Mouse (Mus musculus): Measurements from ENCODE around the gene Glp1r. TPM values are rescaled to one million over a fixed set of nuclear protein-coding genes. Genes with fewer than 3 reads are reported as not detected.

Glp1r gene
- total RNA-seq, 2 experiments from 2014 or later, result not detected

DNA sequence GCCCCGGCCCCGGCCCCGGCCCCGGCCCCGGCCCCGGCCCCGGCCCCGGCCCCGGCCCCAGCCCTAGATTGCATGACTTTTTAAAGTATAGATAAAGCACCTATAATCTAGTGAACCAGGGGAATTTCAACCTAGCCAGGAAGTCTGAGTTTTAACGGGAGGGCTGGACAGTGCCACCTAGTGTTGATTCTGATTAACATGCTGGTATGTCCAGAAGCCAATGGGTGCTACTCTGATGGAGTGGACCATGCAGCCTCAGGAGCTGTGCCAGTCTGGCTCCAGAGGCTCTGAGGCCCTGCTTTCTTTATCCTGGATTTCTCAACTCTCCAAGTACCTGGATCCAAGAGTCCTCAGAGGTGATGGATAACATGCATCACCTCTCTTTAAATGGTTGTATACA is 88.6 kb downstream of the Glp1r start:
- no peak; the same call in 1 of the 2 replicates for ATAC-seq (replicated peaks; ENCODE audit: low FRiP score, low TSS enrichment, poor library complexity, severe bottlenecking)

Other genes starting within 250 kb of the Glp1r start
- not detected in 2 replicates for gene Umodl1, start 52.8 kb downstream of the Glp1r start, total RNA-seq (2014; fragmentation: Nextera tagmentation)
- gene Umodl1, start 52.8 kb downstream of the Glp1r start, total RNA-seq (2017), result not detected in 2 replicates
- gene Abcg1, start 155.9 kb downstream of the Glp1r start, total RNA-seq (2014; fragmentation: Nextera tagmentation), result 5.4 and 8.5 TPM in 2 replicates
- gene Abcg1, start 155.9 kb downstream of the Glp1r start, total RNA-seq (2017), result 5.1 and 9.6 TPM in 2 replicates
- not detected in 2 replicates for gene Tff3, start 227.8 kb downstream of the Glp1r start, total RNA-seq (2014; fragmentation: Nextera tagmentation)
- not detected in 2 replicates for gene Tff3, start 227.8 kb downstream of the Glp1r start, total RNA-seq (2017)
- gene Tff2, start 242.5 kb downstream of the Glp1r start, total RNA-seq (2014; fragmentation: Nextera tagmentation), result not detected in 2 replicates
- not detected in 2 replicates for gene Tff2, start 242.5 kb downstream of the Glp1r start, total RNA-seq (2017)

Measured in megakaryocyte-erythroid progenitor cell, adult 5-6 weeks (primary cell).